Mouse (Mus musculus) embryonic facial prominence, embryonic 11.5 days (tissue): Measurements from ENCODE around the gene Kat2b. TPM values are rescaled to one million over a fixed set of nuclear protein-coding genes. Genes with fewer than 3 reads are reported as not detected.
"Not testable (repeated sequence)": the region's sequence is repeated elsewhere in the genome, so short reads cannot be mapped to it uniquely, and the experiment has no call there.

Experiments used
- ATAC-seq: fragments of 200-750 bp; cut with Nextera tagmentation; replicated peaks from 2 replicates; pipeline ENCODE4 v1.8.0; 2017; ENCODE audit warnings: low read depth; ENCODE audit not compliant: insufficient number of reproducible peaks, low FRiP score, low TSS enrichment
- DNase-seq: peaks from one replicate; pipeline ENCODE4 v3.0.0-alpha.2; 2015; ENCODE audit warnings: low spot score
- H3K27ac ChIP-seq: fragments of 300-500 bp; sonication (generic); replicated peaks from 2 replicates; pipeline ENCODE4 v1.5.1; 2014; ENCODE audit warnings: mild to moderate bottlenecking, low read depth, low read length, control low read depth
- H3K27me3 ChIP-seq: fragments of 300-500 bp; sonication (generic); 2 replicates; pipeline ENCODE4 v1.6.1; 2014; ENCODE audit warnings: mild to moderate bottlenecking, low read length, moderate library complexity, mixed read lengths; ENCODE audit not compliant: control insufficient read depth, insufficient read depth
- H3K36me3 ChIP-seq: fragments of 300-500 bp; sonication (generic); replicated peaks from 2 replicates; pipeline ENCODE4 v1.6.1; 2014; ENCODE audit warnings: low read depth, mild to moderate bottlenecking, low read length, moderate library complexity, mixed read lengths; ENCODE audit not compliant: control insufficient read depth, insufficient read depth
- H3K4me1 ChIP-seq: fragments of 300-500 bp; sonication (generic); 2 replicates; pipeline ENCODE4 v1.6.1; 2014; ENCODE audit warnings: low read length, mixed read lengths; ENCODE audit not compliant: control insufficient read depth, insufficient read depth
- H3K4me2 ChIP-seq: fragments of 300-500 bp; sonication (generic); 2 replicates; pipeline ENCODE4 v1.6.1; 2014; ENCODE audit warnings: low read depth, mild to moderate bottlenecking, control low read depth, low read length, moderate library complexity
- H3K4me3 ChIP-seq: fragments of 300-500 bp; sonication (generic); 2 replicates; pipeline ENCODE4 v1.5.1; 2014; ENCODE audit warnings: low read depth, low read length, control low read depth
- H3K9ac ChIP-seq: fragments of 300-500 bp; sonication (generic); replicated peaks from 2 replicates; pipeline ENCODE4 v1.6.1; 2014; ENCODE audit warnings: mild to moderate bottlenecking, control low read depth, low read length
- H3K9me3 ChIP-seq: fragments of 300-500 bp; sonication (generic); replicated peaks from 2 replicates; pipeline ENCODE4 v1.6.1; 2016; ENCODE audit warnings: mild to moderate bottlenecking, low read length, inconsistent platforms, mixed read lengths; ENCODE audit not compliant: control insufficient read depth
- WGBS: fragments of 180-500 bp; shearing (Covaris S2); extraction: QIAGEN DNeasy Blood & Tissue Kit; methylation state at CpG from one replicate; pipeline ENCODE4 v1.1.7; 2014; 5-methylcytosine and 5-hydroxymethylcytosine counted together
- polyA plus RNA-seq: library from polyadenylated mRNA; unstranded; fragments of >200 nt; fragmentation: Nextera tagmentation; extraction: Ambion mirVana; gene quantifications from 2 replicates; pipeline ENCODE4 v1.2.1, GENCODE M21; 2014

The Kat2b gene
- polyA plus RNA-seq: 2.5 and 3.9 TPM in 2 replicates

DNA sequence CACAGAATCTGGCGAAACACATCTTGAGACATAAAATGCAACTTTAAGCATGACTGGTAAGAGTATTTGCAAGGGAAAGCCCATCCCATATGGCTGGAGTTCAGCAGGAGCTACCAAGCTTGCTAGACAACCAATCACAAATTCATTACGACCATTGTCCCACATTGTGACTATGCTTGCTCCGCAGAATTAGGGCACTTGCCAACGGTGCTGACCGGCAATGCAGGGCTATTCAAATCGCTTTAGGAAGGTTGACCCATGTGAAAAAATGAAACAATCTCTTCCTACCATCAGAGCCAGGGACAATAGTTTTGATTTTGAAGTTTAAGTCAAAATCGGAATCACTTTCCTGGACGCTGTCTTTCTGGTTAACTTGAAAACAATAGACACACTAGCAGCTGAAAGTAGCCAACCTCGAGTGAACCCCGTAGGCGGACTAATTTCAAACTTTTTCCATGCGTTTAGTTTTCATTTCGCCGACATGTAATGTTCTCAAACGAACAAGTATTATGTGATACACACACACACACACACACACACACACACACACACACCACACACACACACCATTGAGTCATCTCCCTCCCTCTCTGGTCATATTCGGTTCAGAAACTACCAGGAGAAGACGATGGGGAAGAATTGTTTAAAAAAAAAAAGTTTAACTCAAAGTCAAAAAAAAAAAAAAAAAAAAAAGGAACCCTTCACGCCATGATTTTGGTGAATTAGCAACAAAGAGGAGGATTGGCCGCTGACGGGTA lies at the start of gene Kat2b:
Gene Kat2b, plus strand, starts transcription at position 701 of the 758 bp plus-strand sequence.
- WGBS: 4% methylated on average over 20 of the region's 20 CpGs
- H3K36me3 ChIP-seq: no peaks in the 10 kb centered on the region
- ATAC-seq (no peak), DNase-seq (peak; percentile 26)
- peak within 1 kb of the TSS; percentile 87 for H3K4me3 ChIP-seq
- no peaks in the 10 kb centered on the region for H3K27me3 ChIP-seq
- H3K4me2 ChIP-seq: peak within 1 kb of the TSS; percentile 97
- H3K4me1 ChIP-seq: no peaks in the 10 kb centered on the region
- peak within 1 kb of the TSS; percentile 87 for H3K9ac ChIP-seq
- H3K27ac ChIP-seq: peak within 1 kb of the TSS; percentile 78
- no peaks in the 10 kb centered on the region for H3K9me3 ChIP-seq

- H3K9ac ChIP-seq: no peak overlapping the region
- no peak overlapping the region for H3K27ac ChIP-seq
- no peaks in the 10 kb centered on the region for H3K9me3 ChIP-seq
- H3K36me3 ChIP-seq: no peaks in the 10 kb centered on the region
- H3K27me3 ChIP-seq: no peaks in the 10 kb centered on the region
- H3K4me1 ChIP-seq: no peaks in the 10 kb centered on the region
- DNase-seq (no peak), ATAC-seq (no peak)
- no peak overlapping the region for H3K4me3 ChIP-seq
- H3K4me2 ChIP-seq: no peak overlapping the region
These were observed 47.3 kb upstream of the Kat2b start for GRCm38 (mm10) chr17:53519364-53519763.

GRCm38 (mm10) chr17:53520509-53520908 lies 46.2 kb upstream of the Kat2b start:
- no peak for DNase-seq
- H3K27me3 ChIP-seq: no peaks in the 10 kb centered on the region
- H3K27ac ChIP-seq: no peak overlapping the region
- no peak overlapping the region for H3K4me3 ChIP-seq
- H3K9me3 ChIP-seq: no peaks in the 10 kb centered on the region
- no peaks in the 10 kb centered on the region for H3K4me1 ChIP-seq
- no peak overlapping the region for H3K9ac ChIP-seq
- H3K36me3 ChIP-seq: no peaks in the 10 kb centered on the region
- H3K4me2 ChIP-seq: no peak overlapping the region
- ATAC-seq: no peak

DNA sequence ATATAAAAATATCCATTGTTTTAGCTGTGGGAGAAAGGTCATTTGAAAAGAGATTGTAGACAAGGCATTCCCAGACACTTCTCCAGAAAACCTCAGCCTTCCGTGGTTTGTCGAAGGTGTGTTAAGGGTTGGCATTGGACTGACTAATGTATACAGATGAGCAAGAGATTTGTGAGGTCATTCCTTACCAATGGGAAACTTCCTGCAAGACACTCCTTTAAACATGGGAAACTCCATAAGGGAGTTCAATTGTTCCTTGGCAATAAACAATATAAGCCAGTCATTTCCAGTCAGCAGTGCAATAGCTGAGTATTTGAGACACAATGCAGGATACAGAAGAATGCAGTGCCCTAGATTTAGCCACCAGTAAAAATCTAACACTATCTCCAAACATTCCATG lies 38.6 kb upstream of the Kat2b start:
- H3K4me3 ChIP-seq: no peak overlapping the region
- H3K4me2 ChIP-seq: no peak overlapping the region
- 90% methylated on average over 2 of the region's 2 CpGs for WGBS
- H3K27me3 ChIP-seq: no peaks in the 10 kb centered on the region
- DNase-seq (no peak), ATAC-seq (no peak)
- no peak overlapping the region for H3K27ac ChIP-seq
- no peak overlapping the region for H3K9ac ChIP-seq
- no peaks in the 10 kb centered on the region for H3K36me3 ChIP-seq
- H3K4me1 ChIP-seq: no peaks in the 10 kb centered on the region
- no peaks in the 10 kb centered on the region for H3K9me3 ChIP-seq

DNA sequence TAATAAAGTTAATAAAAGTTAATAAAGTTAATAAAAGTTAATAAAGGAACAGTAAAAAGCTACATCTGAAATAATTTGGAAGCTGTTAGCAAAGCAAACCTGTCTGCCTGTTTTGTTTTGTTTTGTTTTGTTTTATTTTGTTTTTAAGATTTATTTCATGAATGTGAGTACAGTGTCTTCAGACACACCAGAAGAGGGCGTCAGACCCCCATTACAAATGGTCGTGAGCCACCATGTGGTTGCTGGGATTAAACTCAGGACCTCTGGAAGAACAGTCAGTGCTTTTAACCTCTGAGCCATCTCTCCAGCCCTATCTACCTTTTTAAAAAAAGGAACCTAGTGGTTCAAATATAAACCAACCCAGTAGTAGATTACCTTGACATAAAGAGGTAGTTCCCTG lies 35.5 kb upstream of the Kat2b start:
- WGBS: 51% methylated on average over 2 of the region's 2 CpGs

DNA sequence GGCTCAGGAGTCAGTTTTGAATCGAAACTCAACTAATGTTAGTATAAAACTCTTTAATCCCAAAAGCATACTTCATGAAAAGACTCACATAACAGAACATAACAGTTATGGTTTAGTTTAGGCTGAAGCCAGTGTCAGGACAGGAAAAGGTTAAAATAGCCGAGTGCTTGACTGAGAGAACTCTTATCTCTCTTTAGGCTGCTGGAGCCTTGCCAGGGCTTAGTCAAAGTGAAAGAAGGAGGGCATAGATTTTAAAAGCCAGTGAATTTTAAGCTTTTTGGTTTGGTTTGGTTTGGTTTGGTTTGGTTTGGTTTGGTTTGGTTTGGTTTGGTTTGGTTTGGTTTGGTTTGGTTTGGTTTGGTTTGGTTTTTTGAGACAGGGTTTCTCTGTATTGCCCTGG lies 34.2 kb upstream of the Kat2b start:
- Histone ChIP-seq H3K4me2 (no peak overlapping the region), H3K36me3 (no peaks in the 10 kb centered on the region), H3K4me1 (no peaks in the 10 kb centered on the region), H3K4me3 (no peak overlapping the region), H3K9ac (no peak overlapping the region), H3K27me3 (no peaks in the 10 kb centered on the region), H3K27ac (no peak overlapping the region), H3K9me3 (no peaks in the 10 kb centered on the region)
- no peak for DNase-seq
- WGBS: 86% methylated on average over 2 of the region's 2 CpGs
- no peak for ATAC-seq

More for the DNA sequence above, 35.5 kb upstream of the Kat2b start:
- no peak overlapping the region for H3K27ac ChIP-seq
- DNase-seq: no peak
- H3K36me3 ChIP-seq: no peaks in the 10 kb centered on the region
- H3K9ac ChIP-seq: no peak overlapping the region
- no peak overlapping the region for H3K4me3 ChIP-seq
- no peaks in the 10 kb centered on the region for H3K27me3 ChIP-seq
- H3K4me1 ChIP-seq: no peaks in the 10 kb centered on the region
- no peak overlapping the region for H3K4me2 ChIP-seq
- no peak for ATAC-seq
- no peaks in the 10 kb centered on the region for H3K9me3 ChIP-seq

GRCm38 (mm10) chr17:53539351-53539750 lies 27.3 kb upstream of the Kat2b start, which contains the start of gene Pp2d1:
Gene Pp2d1, minus strand, starts transcription at chr17:53539451.
- 76% methylated on average over 2 of the region's 2 CpGs for whole genome bisulfite sequencing
- not testable (repeated sequence) for H3K4me3 ChIP-seq, H3K4me1 ChIP-seq, ATAC-seq, H3K36me3 ChIP-seq, H3K4me2 ChIP-seq, H3K9ac ChIP-seq, H3K9me3 ChIP-seq, DNase-seq, H3K27ac ChIP-seq, H3K27me3 ChIP-seq

GRCm38 (mm10) chr17:53542536-53542935 lies 24.1 kb upstream of the Kat2b start:
- no peak overlapping the region for H3K27ac ChIP-seq
- no peaks in the 10 kb centered on the region for H3K27me3 ChIP-seq
- H3K9me3 ChIP-seq: no peaks in the 10 kb centered on the region
- DNase-seq: no peak
- H3K4me2 ChIP-seq: no peak overlapping the region
- ATAC-seq: no peak
- H3K9ac ChIP-seq: no peak overlapping the region
- H3K4me3 ChIP-seq: no peak overlapping the region
- no peaks in the 10 kb centered on the region for H3K36me3 ChIP-seq
- WGBS: 92% methylated on average over 4 of the region's 4 CpGs
- H3K4me1 ChIP-seq: no peaks in the 10 kb centered on the region
